Mouse (Mus musculus) cerebellum, adult 2 months (tissue): ENCODE measurements at regions not wholly inside any gene's neighbourhood (a gene's known extent, or its start where the extent isn't known, plus 50 kb on each side); places are given as distances from the start of the nearest gene placed in this dataset.

Source experiments
- CTCF ChIP-seq: fragments of 200-500 bp; IDR thresholded peaks from 2 replicates; pipeline ENCODE4 v1.5.1; 2011; ENCODE audit warnings: low read depth, mild to moderate bottlenecking, control low read depth, low read length, moderate library complexity, borderline replicate concordance; ENCODE audit not compliant: insufficient read depth
- POLR2A ChIP-seq: fragments of 200-500 bp; IDR thresholded peaks from 2 replicates; pipeline ENCODE4 v1.6.1; 2011; ENCODE audit warnings: low read length, control low read depth, borderline replicate concordance; ENCODE audit not compliant: insufficient read depth

DNA sequence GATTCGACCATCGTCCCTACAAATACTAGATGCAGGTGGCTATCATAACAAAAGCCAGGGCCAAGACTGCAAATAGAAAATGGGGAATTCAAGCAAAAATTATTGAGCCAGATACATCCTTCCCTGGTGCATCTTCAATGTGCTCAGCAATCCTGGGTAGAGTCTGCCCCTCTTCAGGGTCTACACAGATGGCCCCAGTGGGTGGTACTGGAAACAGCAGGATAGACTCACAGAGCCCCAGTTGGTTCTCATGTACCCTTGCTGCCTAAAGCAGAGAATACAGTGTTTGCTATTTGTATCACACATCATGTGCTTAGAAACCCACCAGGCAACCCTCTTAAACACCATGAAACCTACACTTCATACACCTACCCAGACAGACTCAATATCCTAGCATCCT lies 129.0 kb upstream of the Arhgap20 start:
- TF ChIP-seq CTCF (no peak), POLR2A (no peak)
